Mouse (Mus musculus) MEL (cell line): ENCODE measurements around the gene Foxo3. TPM values are rescaled to one million over a fixed set of nuclear protein-coding genes. Genes with fewer than 3 reads are reported as not detected.
A peak's percentile ranks its signal among the peaks of the same experiment; 100 is the strongest.

ENCODE experiments used
- DNase-seq: peaks from one replicate; pipeline ENCODE4 v3.0.0; 2011; ENCODE audit warnings: low read depth, low spot score
- H3K27ac ChIP-seq: 2 replicates; pipeline ENCODE4 v1.5.1; 2012; ENCODE audit warnings: low read depth, mild to moderate bottlenecking, control low read depth, low read length, moderate library complexity; ENCODE audit not compliant: control insufficient read depth
- H3K27me3 ChIP-seq, 2 experiments: fragments of 150-350 bp in 1 of 2; sonication (generic) in 1 of 2; 2 replicates each; pipeline ENCODE4 v1.6.1; 2012; ENCODE audit warnings: low read length in 2 of 2, mild to moderate bottlenecking in 2 of 2, improper control_type of control experiment in 1 of 2, moderate library complexity in 1 of 2; ENCODE audit not compliant: insufficient read depth in 2 of 2, control insufficient read depth in 1 of 2
- H3K36me3 ChIP-seq, 2 experiments: 2 replicates each; pipeline ENCODE4 v1.6.1; 2012 to 2014; ENCODE audit warnings: low read length in 2 of 2, improper control_type of control experiment in 1 of 2, inconsistent platforms in 1 of 2, mild to moderate bottlenecking in 1 of 2; ENCODE audit not compliant: insufficient read depth in 2 of 2, control insufficient read depth in 1 of 2
- H3K4me1 ChIP-seq, 2 experiments: fragments of 150-350 bp in 1 of 2; sonication (generic) in 1 of 2; 2 replicates each; pipeline ENCODE4 v1.6.1; 2012; ENCODE audit warnings: low read length in 2 of 2, improper control_type of control experiment in 1 of 2, mild to moderate bottlenecking in 1 of 2; ENCODE audit not compliant: insufficient read depth in 2 of 2, control insufficient read depth in 1 of 2
- H3K4me3 ChIP-seq, 2 experiments: fragments of 150-350 bp in 1 of 2; sonication (generic) in 1 of 2; 2 replicates each; pipeline ENCODE4 v1.5.1; 2012; ENCODE audit warnings: low read depth in 2 of 2, low read length in 2 of 2, mild to moderate bottlenecking in 2 of 2, moderate library complexity in 2 of 2, control low read depth in 1 of 2, improper control_type of control experiment in 1 of 2; ENCODE audit not compliant: control insufficient read depth in 1 of 2, insufficient read depth in 1 of 2
- H3K79me2 ChIP-seq: 2 replicates; pipeline ENCODE4 v1.6.1; 2012; ENCODE audit warnings: mild to moderate bottlenecking, low read length, moderate library complexity; ENCODE audit not compliant: control insufficient read depth, poor library complexity, insufficient read depth
- H3K9ac ChIP-seq: 2 replicates; pipeline ENCODE4 v1.6.1; 2012; ENCODE audit warnings: low read depth, mild to moderate bottlenecking, control low read depth, low read length, moderate library complexity; ENCODE audit not compliant: control insufficient read depth, poor library complexity, severe bottlenecking
- H3K9me3 ChIP-seq: fragments of 150-350 bp; sonication (generic); replicated peaks from 2 replicates; pipeline ENCODE4 v1.6.1; 2012; ENCODE audit warnings: mild to moderate bottlenecking, low read length, improper control_type of control experiment, moderate library complexity; ENCODE audit not compliant: insufficient read depth
- BHLHE40 ChIP-seq: IDR thresholded peaks from 2 replicates; pipeline ENCODE4 v1.6.1; 2012; ENCODE audit warnings: low read depth, mild to moderate bottlenecking, inconsistent platforms, low read length, improper control_type of control experiment, borderline replicate concordance
- CHD1 ChIP-seq: IDR thresholded peaks from 2 replicates; pipeline ENCODE4 v1.6.1; 2012; ENCODE audit warnings: low read depth, mild to moderate bottlenecking, inconsistent platforms, low read length, improper control_type of control experiment
- CHD2 ChIP-seq: IDR thresholded peaks from 2 replicates; pipeline ENCODE4 v1.6.1; 2011; ENCODE audit warnings: low read length, improper control_type of control experiment
- CTCF ChIP-seq, 3 experiments: IDR thresholded peaks in 2 of 3; conservative IDR thresholded peaks in 1 of 3; 2 replicates each; pipeline ENCODE4 v1.5.1; 2011 to 2012; ENCODE audit warnings: low read length in 3 of 3, low read depth in 2 of 3, mild to moderate bottlenecking in 2 of 3, improper control_type of control experiment in 1 of 3, inconsistent platforms in 1 of 3, mixed read lengths in 1 of 3, moderate library complexity in 1 of 3; ENCODE audit not compliant: control insufficient read depth in 1 of 3, insufficient read depth in 1 of 3, poor library complexity in 1 of 3, severe bottlenecking in 1 of 3
- E2F4 ChIP-seq: IDR thresholded peaks from 2 replicates; pipeline ENCODE4 v1.6.1; 2011; ENCODE audit warnings: low read depth, low read length, improper control_type of control experiment, borderline replicate concordance
- ELF1 ChIP-seq: IDR thresholded peaks from 2 replicates; pipeline ENCODE4 v1.6.1; 2014; ENCODE audit warnings: low read depth, mild to moderate bottlenecking, inconsistent platforms, low read length, improper control_type of control experiment, moderate library complexity
- EP300 ChIP-seq, 2 experiments: IDR thresholded peaks; 2 replicates each; pipeline ENCODE4 v1.6.1; 2011; ENCODE audit warnings: improper control_type of control experiment in 2 of 2, low read length in 2 of 2, low read depth in 1 of 2, mild to moderate bottlenecking in 1 of 2
- ETS1 ChIP-seq: IDR thresholded peaks from 2 replicates; pipeline ENCODE4 v1.6.1; 2012; ENCODE audit warnings: low read depth, mild to moderate bottlenecking, inconsistent platforms, low read length, improper control_type of control experiment, moderate library complexity
- GABPA ChIP-seq: IDR thresholded peaks from 2 replicates; pipeline ENCODE4 v1.6.1; 2012; ENCODE audit warnings: low read depth, mild to moderate bottlenecking, inconsistent platforms, low read length, improper control_type of control experiment, moderate library complexity
- GATA1 ChIP-seq: IDR thresholded peaks from 2 replicates; pipeline ENCODE4 v1.6.1; 2011; ENCODE audit warnings: low read depth, low read length, improper control_type of control experiment
- HCFC1 ChIP-seq: IDR thresholded peaks from 2 replicates; pipeline ENCODE4 v1.6.1; 2012; ENCODE audit warnings: low read depth, mild to moderate bottlenecking, inconsistent platforms, low read length, improper control_type of control experiment, moderate library complexity
- JUND ChIP-seq: IDR thresholded peaks from 2 replicates; pipeline ENCODE4 v1.6.1; 2011; ENCODE audit warnings: low read depth, mild to moderate bottlenecking, improper control_type of control experiment, low read length
- KAT2A ChIP-seq: conservative IDR thresholded peaks from 2 replicates; pipeline ENCODE4 v1.6.1; 2012; ENCODE audit warnings: low read depth, low read length, improper control_type of control experiment, inconsistent platforms
- MAFK ChIP-seq: IDR thresholded peaks from 2 replicates; pipeline ENCODE4 v1.6.1; 2011; ENCODE audit warnings: low read depth, mild to moderate bottlenecking, low read length, improper control_type of control experiment, borderline replicate concordance
- MAX ChIP-seq: IDR thresholded peaks from 2 replicates; pipeline ENCODE4 v1.6.1; 2011; ENCODE audit warnings: low read length, improper control_type of control experiment
- MEF2A ChIP-seq: IDR thresholded peaks from 2 replicates; pipeline ENCODE4 v1.6.1; 2014; ENCODE audit warnings: low read depth, mild to moderate bottlenecking, inconsistent platforms, low read length, improper control_type of control experiment; ENCODE audit not compliant: poor library complexity, insufficient replicate concordance, severe bottlenecking; ENCODE audit errors: extremely low read depth
- MYB ChIP-seq: IDR thresholded peaks from 2 replicates; pipeline ENCODE4 v1.6.1; 2011; ENCODE audit warnings: mild to moderate bottlenecking, low read depth, low read length, improper control_type of control experiment
- MYC ChIP-seq: IDR thresholded peaks from 2 replicates; pipeline ENCODE4 v1.6.1; 2011; ENCODE audit warnings: low read depth, mild to moderate bottlenecking, low read length, improper control_type of control experiment, moderate library complexity
- NELFE ChIP-seq: IDR thresholded peaks from 2 replicates; pipeline ENCODE4 v1.6.1; 2011; ENCODE audit warnings: low read depth, low read length, improper control_type of control experiment
- NRF1 ChIP-seq: IDR thresholded peaks from 2 replicates; pipeline ENCODE4 v1.6.1; 2014; ENCODE audit warnings: low read depth, mild to moderate bottlenecking, inconsistent platforms, low read length, improper control_type of control experiment, moderate library complexity; ENCODE audit not compliant: poor library complexity, insufficient read depth, severe bottlenecking
- POLR2A ChIP-seq, 2 experiments: IDR thresholded peaks; 2 replicates each; pipeline ENCODE4 v1.6.1; 2011 to 2012; ENCODE audit warnings: low read length in 2 of 2, mild to moderate bottlenecking in 2 of 2, control low read depth in 1 of 2, improper control_type of control experiment in 1 of 2, low read depth in 1 of 2, moderate library complexity in 1 of 2; ENCODE audit not compliant: control insufficient read depth in 1 of 2, insufficient read depth in 1 of 2, poor library complexity in 1 of 2
- POLR2AphosphoS2 ChIP-seq: IDR thresholded peaks from 2 replicates; pipeline ENCODE4 v1.6.1; 2011; ENCODE audit warnings: low read length, improper control_type of control experiment
- POLR2AphosphoS5 ChIP-seq: IDR thresholded peaks from 2 replicates; pipeline ENCODE4 v1.6.1; 2012; ENCODE audit warnings: low read depth, borderline replicate concordance, mild to moderate bottlenecking, inconsistent platforms, low read length, moderate library complexity, mixed read lengths
- RAD21 ChIP-seq: IDR thresholded peaks from 2 replicates; pipeline ENCODE4 v1.6.1; 2011; ENCODE audit warnings: mild to moderate bottlenecking, low read depth, low read length, improper control_type of control experiment
- RCOR1 ChIP-seq: IDR thresholded peaks from 2 replicates; pipeline ENCODE4 v1.6.1; 2012; ENCODE audit warnings: low read depth, mild to moderate bottlenecking, inconsistent platforms, low read length, improper control_type of control experiment
- SIN3A ChIP-seq: IDR thresholded peaks from 2 replicates; pipeline ENCODE4 v1.6.1; 2012; ENCODE audit warnings: low read length, improper control_type of control experiment, inconsistent platforms
- TAL1 ChIP-seq: IDR thresholded peaks from 2 replicates; pipeline ENCODE4 v1.6.1; 2012; ENCODE audit warnings: mild to moderate bottlenecking, inconsistent platforms, low read length, moderate library complexity, mixed read lengths
- TBP ChIP-seq: IDR thresholded peaks from 2 replicates; pipeline ENCODE4 v1.8.0; 2011; ENCODE audit warnings: low read depth, low read length, improper control_type of control experiment
- TCF12 ChIP-seq: IDR thresholded peaks from 2 replicates; pipeline ENCODE4 v1.6.1; 2014; ENCODE audit warnings: low read depth, mild to moderate bottlenecking, inconsistent platforms, low read length, improper control_type of control experiment, moderate library complexity
- UBTF ChIP-seq: IDR thresholded peaks from 2 replicates; pipeline ENCODE4 v1.6.1; 2012; ENCODE audit warnings: low read depth, mild to moderate bottlenecking, inconsistent platforms, low read length, improper control_type of control experiment, moderate library complexity, borderline replicate concordance; ENCODE audit not compliant: insufficient read depth
- USF1 ChIP-seq: IDR thresholded peaks from 2 replicates; pipeline ENCODE4 v1.6.1; 2014; ENCODE audit warnings: low read depth, mild to moderate bottlenecking, inconsistent platforms, low read length, improper control_type of control experiment, moderate library complexity
- USF2 ChIP-seq, 2 experiments: IDR thresholded peaks; 2 replicates each; pipeline ENCODE4 v1.6.1; 2011 to 2012; ENCODE audit warnings: improper control_type of control experiment in 2 of 2, low read length in 2 of 2, borderline replicate concordance in 1 of 2, inconsistent platforms in 1 of 2, low read depth in 1 of 2, mild to moderate bottlenecking in 1 of 2; ENCODE audit not compliant: insufficient read depth in 1 of 2
- ZC3H11A ChIP-seq: IDR thresholded peaks from 2 replicates; pipeline ENCODE4 v1.6.1; 2012; ENCODE audit warnings: low read depth, mild to moderate bottlenecking, inconsistent platforms, low read length, improper control_type of control experiment
- ZKSCAN1 ChIP-seq: IDR thresholded peaks from 2 replicates; pipeline ENCODE4 v1.6.1; 2012; ENCODE audit warnings: low read depth, mild to moderate bottlenecking, inconsistent platforms, low read length, improper control_type of control experiment, moderate library complexity
- ZMIZ1 ChIP-seq: IDR thresholded peaks from 2 replicates; pipeline ENCODE4 v1.6.1; 2012; ENCODE audit warnings: low read depth, mild to moderate bottlenecking, inconsistent platforms, low read length, improper control_type of control experiment, moderate library complexity
- ZNF384 ChIP-seq: IDR thresholded peaks from 2 replicates; pipeline ENCODE4 v1.6.1; 2012; ENCODE audit warnings: low read depth, mild to moderate bottlenecking, inconsistent platforms, low read length, improper control_type of control experiment
- polyA plus RNA-seq, 2 experiments: library from polyadenylated mRNA; stranded (reverse) in 1 of 2; unstranded in 1 of 2; fragments of >175 nt in 1 of 2; fragments of >200 nt in 1 of 2; gene quantifications; 2 replicates each; pipeline versions ENCODE4 v1.2.1 to v1.2.4; 2012; ENCODE audit warnings: low replicate concordance in 2 of 2, low read depth in 1 of 2; ENCODE audit not compliant: insufficient read length in 2 of 2, insufficient read depth in 1 of 2, missing spikeins in 1 of 2
- total RNA-seq: library from RNA; depleted of rRNA; stranded (reverse); fragments of 300-350 nt; gene quantifications from 2 replicates; pipeline ENCODE4 v1.2.3, GENCODE M21; 2012

The Foxo3 gene
- total and polyA plus RNA-seq, 3 experiments = 21.0 to 103 (median 27.2) TPM

GRCm38 (mm10) chr10:42247125-42247816 lies 29.3 kb downstream of the Foxo3 start:
- Histone ChIP-seq H3K9ac (peak overlapping the region; percentile 49), H3K36me3 (peaks cover 5 to 73% of the 10 kb centered on the region in 2 experiments; a peak in 3 of 4 replicates), H3K27me3 (no peaks in the 10 kb centered on the region), H3K4me3 (peak overlapping the region in 1 of 2 experiments; percentile 18; a peak in 1 of 4 replicates), H3K79me2 (peaks cover 31% of the 10 kb centered on the region), H3K9me3 (no peaks in the 10 kb centered on the region), H3K4me1 (peaks cover 48 to 63% of the 10 kb centered on the region in 2 experiments), H3K27ac (peak overlapping the region; percentile 70)
- DNase-seq = peak; percentile 85
- TF ChIP-seq TCF12 (peak; percentile 65; the same call in 1 of the 2 replicates), USF2 (IDR thresholded peaks at IDR 0.05; ENCODE audit: borderline replicate concordance in 1 of 2, insufficient read depth in 1 of 2, low read depth in 1 of 2, low read length in 2 of 2) (no peak), ZMIZ1 (no peak), SIN3A (peak; percentile 90), NRF1 (no peak), GABPA (no peak), BHLHE40 (no peak), TAL1 (peak; percentile 51), EP300 (IDR thresholded peaks at IDR 0.05; ENCODE audit: low read depth in 1 of 2, low read length in 2 of 2) (peak; percentile 62 to 69), JUND (no peak), HCFC1 (no peak), RCOR1 (peak; percentile 41; the same call in 1 of the 2 replicates), KAT2A (no peak), MYB (no peak), ZNF384 (no peak), USF1 (no peak), CTCF (IDR thresholded peaks at IDR 0.05 in 2 of 3, conservative IDR thresholded peaks at IDR 0.05 in 1 of 3; ENCODE audit: control insufficient read depth in 1 of 3, insufficient read depth in 1 of 3, low read depth in 2 of 3, low read length in 3 of 3, poor library complexity in 1 of 3, severe bottlenecking in 1 of 3) (no peak), POLR2AphosphoS5 (no peak), RAD21 (no peak), ELF1 (no peak), CHD1 (no peak), TBP (peak; percentile 55; the same call in 1 of the 2 replicates), ZC3H11A (no peak), CHD2 (no peak), ETS1 (peak; percentile 71), GATA1 (peak; percentile 56), ZKSCAN1 (no peak), NELFE (no peak), MAX (no peak), POLR2A (IDR thresholded peaks at IDR 0.05; ENCODE audit: control insufficient read depth in 1 of 2, insufficient read depth in 1 of 2, low read depth in 1 of 2, low read length in 2 of 2, poor library complexity in 1 of 2) (0 out of 4 replicates have a peak, but pooled peaks of 1 of the 2 experiments have one; percentile 32), POLR2AphosphoS2 (no peak; the same call in 1 of the 2 replicates), MAFK (no peak), MYC (0 out of 2 replicates have a peak, but pooled peaks have one; percentile 37), MEF2A (no peak), UBTF (no peak), E2F4 (no peak)
